Mouse (Mus musculus): Measurements from ENCODE around the gene Nrxn1.

- TF ChIP-seq POLR2A (IDR thresholded peaks at IDR 0.05; ENCODE audit: low read depth, low read length) (no peak), CTCF (conservative IDR thresholded peaks at IDR 0.05; ENCODE audit: insufficient read depth, insufficient read length, low read depth, low read length) (no peak)
Measured at GRCm38 (mm10) chr17:90116241-90116640, 976.6 kb downstream of the Nrxn1 start.

All from kidney, adult 2 months (tissue).